Mouse (Mus musculus) midbrain, postnatal 0 days (tissue): ENCODE data around the gene Slc6a21. TPM values are rescaled to one million over a fixed set of nuclear protein-coding genes. Genes with fewer than 3 reads are reported as not detected.

ENCODE experiments used
- ATAC-seq: fragments of 200-750 bp; cut with Nextera tagmentation; 2 replicates; pipeline ENCODE4 v1.8.0; 2017; ENCODE audit warnings: moderate number of reproducible peaks, mild to moderate bottlenecking, moderate TSS enrichment, moderate library complexity; ENCODE audit not compliant: low FRiP score
- DNase-seq: peaks from one replicate; pipeline ENCODE4 v3.0.0-alpha.2; 2015; ENCODE audit warnings: low spot score
- H3K27ac ChIP-seq: fragments of 300-500 bp; sonication (generic); 2 replicates; pipeline ENCODE4 v1.5.1; 2014; ENCODE audit warnings: low read depth, mild to moderate bottlenecking, low read length, mixed read lengths
- H3K27me3 ChIP-seq: fragments of 300-500 bp; sonication (generic); 2 replicates; pipeline ENCODE4 v1.6.1; 2014; ENCODE audit warnings: low read length, control low read depth, mixed read lengths; ENCODE audit not compliant: insufficient read depth
- H3K36me3 ChIP-seq: fragments of 300-500 bp; sonication (generic); 2 replicates; pipeline ENCODE4 v1.6.1; 2014; ENCODE audit warnings: low read length, control low read depth, mixed read lengths; ENCODE audit not compliant: insufficient read depth
- H3K4me1 ChIP-seq: fragments of 300-500 bp; sonication (generic); 2 replicates; pipeline ENCODE4 v1.6.1; 2014; ENCODE audit warnings: mild to moderate bottlenecking, control low read depth, antibody characterized with exemption, low read length, mixed read lengths; ENCODE audit not compliant: insufficient read depth
- H3K4me2 ChIP-seq: fragments of 300-500 bp; sonication (generic); 2 replicates; pipeline ENCODE4 v1.6.1; 2014; ENCODE audit warnings: low read depth, mild to moderate bottlenecking, low read length, mixed read lengths; ENCODE audit not compliant: poor library complexity, severe bottlenecking
- H3K4me3 ChIP-seq: fragments of 300-500 bp; sonication (generic); 2 replicates; pipeline ENCODE4 v1.5.1; 2014; ENCODE audit warnings: low read depth, mild to moderate bottlenecking, low read length, moderate library complexity
- H3K9ac ChIP-seq: fragments of 300-500 bp; sonication (generic); replicated peaks from 2 replicates; pipeline ENCODE4 v1.6.1; 2014; ENCODE audit warnings: mild to moderate bottlenecking, low read length, moderate library complexity, mixed read lengths; ENCODE audit not compliant: poor library complexity, severe bottlenecking
- H3K9me3 ChIP-seq: fragments of 300-500 bp; sonication (generic); 2 replicates; pipeline ENCODE4 v1.6.1; 2016; ENCODE audit warnings: low read length, control low read depth
- CTCF ChIP-seq: IDR thresholded peaks from 2 replicates; pipeline ENCODE4 v1.5.1; 2016; ENCODE audit warnings: antibody characterized with exemption, mild to moderate bottlenecking
- WGBS: fragments of 180-500 bp; shearing (Covaris S2); extraction: QIAGEN DNeasy Blood & Tissue Kit; methylation state at CpG from one replicate; pipeline ENCODE4 v1.1.7; 2014; 5-methylcytosine and 5-hydroxymethylcytosine counted together
- polyA plus RNA-seq: library from polyadenylated mRNA; unstranded; fragments of >200 nt; fragmentation: Nextera tagmentation; extraction: Ambion mirVana; gene quantifications from 2 replicates; pipeline ENCODE4 v1.2.1, GENCODE M21; 2015
- total RNA-seq: library from RNA; depleted of rRNA; stranded (reverse); fragments of >200 nt; gene quantifications from 2 replicates; pipeline ENCODE4 v1.2.3, GENCODE M21; 2014; rRNA removed

Slc6a21 gene
- total and polyA plus RNA-seq, 2 experiments from 2014 or later: not detected

DNA sequence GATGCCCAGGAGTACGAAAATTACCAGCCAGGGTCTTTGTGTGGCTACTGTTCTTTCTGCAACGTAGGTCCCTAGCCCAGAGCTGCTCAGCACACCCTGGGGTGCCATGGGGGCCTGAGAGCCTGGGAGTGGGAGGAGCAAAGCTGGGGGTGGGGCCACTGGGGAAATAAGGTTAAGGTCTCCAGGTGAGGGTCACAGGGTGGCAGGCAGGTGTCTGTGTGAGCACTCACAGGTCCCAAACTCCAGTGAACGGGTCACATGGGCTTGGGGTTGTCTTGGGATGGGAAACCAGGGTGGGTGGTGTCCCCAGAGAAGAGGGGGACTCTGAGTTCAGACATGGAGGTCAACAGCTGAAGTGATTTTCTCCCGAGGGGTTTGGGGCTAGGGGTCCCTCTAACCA, 60.2 kb downstream of the Slc6a21 start:
- Histone ChIP-seq H3K27ac (no peak overlapping the region), H3K9me3 (no peaks in the 10 kb centered on the region), H3K4me3 (no peak overlapping the region), H3K27me3 (no peaks in the 10 kb centered on the region), H3K4me1 (peaks cover 4% of the 10 kb centered on the region; the same call in 1 of the 2 replicates), H3K4me2 (no peak overlapping the region), H3K9ac (no peak overlapping the region), H3K36me3 (peaks cover 11% of the 10 kb centered on the region; the same call in 1 of the 2 replicates)
- WGBS: 32% methylated on average over 4 of the region's 4 CpGs
- ATAC-seq (no peak), DNase-seq (no peak)
- no peak for TF ChIP-seq CTCF

DNA sequence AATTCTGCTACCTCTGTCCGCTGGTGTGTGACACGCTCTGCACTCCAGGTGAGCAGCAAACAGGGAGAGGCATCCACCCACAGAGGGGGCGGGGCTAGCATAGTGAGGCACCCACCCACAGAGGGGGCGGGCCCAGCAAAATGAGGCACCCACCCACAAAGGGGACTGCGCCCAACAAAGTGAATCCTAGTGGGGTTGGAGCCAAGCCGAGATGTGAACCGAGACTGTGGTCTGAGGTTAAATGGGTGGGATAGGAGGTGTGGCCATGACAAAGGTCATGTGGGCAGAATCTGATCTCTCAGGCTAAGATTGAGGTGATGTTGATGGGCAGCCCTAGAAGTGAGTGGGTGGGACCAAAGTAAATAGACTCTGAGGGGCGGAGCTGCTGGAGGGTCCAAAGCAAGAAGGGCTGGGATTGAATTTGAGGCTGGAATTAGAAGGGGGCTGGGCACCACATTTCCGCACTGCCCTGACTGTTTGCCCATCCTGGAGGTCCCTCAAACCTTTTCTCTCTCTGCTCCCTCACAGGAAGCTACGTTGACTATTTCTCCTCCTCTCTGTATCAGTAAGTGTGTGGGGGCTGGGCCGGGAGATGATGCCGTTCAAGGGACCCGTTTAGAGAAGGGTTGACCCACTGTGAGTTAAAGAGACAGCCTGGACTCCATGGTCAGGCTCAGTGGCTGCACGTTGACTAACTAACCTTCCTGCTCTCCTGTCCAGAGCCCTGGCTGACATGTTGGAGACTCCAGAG, 61.0 kb downstream of the Slc6a21 start:
- Histone ChIP-seq H3K4me1 (peaks cover 4% of the 10 kb centered on the region; the same call in 1 of the 2 replicates), H3K9ac (no peak overlapping the region), H3K4me2 (0 out of 2 replicates have a peak overlapping the region, but pooled peaks have one; percentile 54), H3K4me3 (no peak overlapping the region), H3K27me3 (no peaks in the 10 kb centered on the region), H3K9me3 (no peaks in the 10 kb centered on the region), H3K27ac (no peak overlapping the region), H3K36me3 (peaks cover 17% of the 10 kb centered on the region; the same call in 1 of the 2 replicates)
- ATAC-seq (no peak), DNase-seq (no peak)
- no peak for TF ChIP-seq CTCF
- 9% methylated on average over 14 of the region's 14 CpGs for WGBS

Other genes with a start within 250 kb of the Slc6a21 start
Only the 30 nearest of the 37 such genes appear.
- 24.2 and 29.5 TPM in 2 replicates for gene Rcn3, start 185.3 kb upstream of the Slc6a21 start, total RNA-seq
- gene Rcn3, start 185.3 kb upstream of the Slc6a21 start, polyA plus RNA-seq: 31.9 and 33.6 TPM in 2 replicates
- 27.2 and 30.5 TPM in 2 replicates for gene Fcgrt, start 173.7 kb upstream of the Slc6a21 start, total RNA-seq
- 36.4 and 44.5 TPM in 2 replicates for gene Fcgrt, start 173.7 kb upstream of the Slc6a21 start, polyA plus RNA-seq
- gene Rps11, start 153.1 kb upstream of the Slc6a21 start, total RNA-seq: 1,069 and 1,136 TPM in 2 replicates
- 671 and 697 TPM in 2 replicates for gene Rps11, start 153.1 kb upstream of the Slc6a21 start, polyA plus RNA-seq
- gene Rpl13a, start 148.8 kb upstream of the Slc6a21 start, total RNA-seq: 1,048 and 1,621 TPM in 2 replicates
- gene Rpl13a, start 148.8 kb upstream of the Slc6a21 start, polyA plus RNA-seq: 667 and 701 TPM in 2 replicates
- gene Gm45713, start 141.3 kb upstream of the Slc6a21 start, total RNA-seq: 2.0 TPM in 1 of 2 replicates, not detected in the other
- 0.39 TPM in 1 of 2 replicates, not detected in the other for gene Gm45713, start 141.3 kb upstream of the Slc6a21 start, polyA plus RNA-seq
- 3.4 and 7.8 TPM in 2 replicates for gene Flt3l, start 141.1 kb upstream of the Slc6a21 start, total RNA-seq
- 1.3 and 1.7 TPM in 2 replicates for gene Flt3l, start 141.1 kb upstream of the Slc6a21 start, polyA plus RNA-seq
- gene Pih1d1, start 123.2 kb upstream of the Slc6a21 start, total RNA-seq: 104 and 124 TPM in 2 replicates
- gene Pih1d1, start 123.2 kb upstream of the Slc6a21 start, polyA plus RNA-seq: 77.1 and 81.6 TPM in 2 replicates
- 18.9 and 22.0 TPM in 2 replicates for gene Aldh16a1, start 122.9 kb upstream of the Slc6a21 start, total RNA-seq
- 12.9 and 15.2 TPM in 2 replicates for gene Aldh16a1, start 122.9 kb upstream of the Slc6a21 start, polyA plus RNA-seq
- 1.9 and 2.5 TPM in 2 replicates for gene Slc17a7, start 113.6 kb upstream of the Slc6a21 start, total RNA-seq
- gene Slc17a7, start 113.6 kb upstream of the Slc6a21 start, polyA plus RNA-seq: 0.95 and 0.96 TPM in 2 replicates
- not detected in 2 replicates for gene Gfy, start 97.9 kb upstream of the Slc6a21 start, total RNA-seq
- gene Gfy, start 97.9 kb upstream of the Slc6a21 start, polyA plus RNA-seq: 0.11 and 0.51 TPM in 2 replicates
- not detected in 2 replicates for gene Pth2, start 96.5 kb upstream of the Slc6a21 start, total RNA-seq
- 0.93 and 1.3 TPM in 2 replicates for gene Pth2, start 96.5 kb upstream of the Slc6a21 start, polyA plus RNA-seq
- gene Ccdc155, start 72.6 kb upstream of the Slc6a21 start, total RNA-seq: 0.24 and 0.38 TPM in 2 replicates
- gene Ccdc155, start 72.6 kb upstream of the Slc6a21 start, polyA plus RNA-seq: 0.32 and 0.50 TPM in 2 replicates
- gene Dkkl1, start 65.4 kb upstream of the Slc6a21 start, total RNA-seq: 9.0 and 14.4 TPM in 2 replicates
- 23.8 and 23.9 TPM in 2 replicates for gene Dkkl1, start 65.4 kb upstream of the Slc6a21 start, polyA plus RNA-seq
- gene Tead2, start 61.8 kb upstream of the Slc6a21 start, total RNA-seq: 31.2 and 54.8 TPM in 2 replicates
- gene Tead2, start 61.8 kb upstream of the Slc6a21 start, polyA plus RNA-seq: 16.8 and 17.0 TPM in 2 replicates
- gene Cd37, start 38.4 kb upstream of the Slc6a21 start, total RNA-seq: 1.2 and 1.7 TPM in 2 replicates
- gene Cd37, start 38.4 kb upstream of the Slc6a21 start, polyA plus RNA-seq: 1.5 and 2.4 TPM in 2 replicates
- 0.16 and 1.3 TPM in 2 replicates for gene Slc6a16, start 36.4 kb upstream of the Slc6a21 start, total RNA-seq
- 2.3 and 3.1 TPM in 2 replicates for gene Slc6a16, start 36.4 kb upstream of the Slc6a21 start, polyA plus RNA-seq
- 22.6 and 35.4 TPM in 2 replicates for gene Trpm4, start 56.3 kb downstream of the Slc6a21 start, total RNA-seq
- 10.4 and 10.7 TPM in 2 replicates for gene Trpm4, start 56.3 kb downstream of the Slc6a21 start, polyA plus RNA-seq
- gene Hrc, start 57.8 kb downstream of the Slc6a21 start, total RNA-seq: 0.33 TPM in 1 of 2 replicates, not detected in the other
- 0.26 and 0.49 TPM in 2 replicates for gene Hrc, start 57.8 kb downstream of the Slc6a21 start, polyA plus RNA-seq
- gene Ppfia3, start 89.5 kb downstream of the Slc6a21 start, total RNA-seq: 87.4 and 104 TPM in 2 replicates
- gene Ppfia3, start 89.5 kb downstream of the Slc6a21 start, polyA plus RNA-seq: 28.9 and 31.6 TPM in 2 replicates
- 68.6 and 96.6 TPM in 2 replicates for gene Lin7b, start 93.1 kb downstream of the Slc6a21 start, total RNA-seq
- 59.9 and 70.3 TPM in 2 replicates for gene Lin7b, start 93.1 kb downstream of the Slc6a21 start, polyA plus RNA-seq
- gene Snrnp70, start 118.2 kb downstream of the Slc6a21 start, total RNA-seq: 249 and 258 TPM in 2 replicates
- 108 and 131 TPM in 2 replicates for gene Snrnp70, start 118.2 kb downstream of the Slc6a21 start, polyA plus RNA-seq
- not detected in 2 replicates for gene Kcna7, start 128.1 kb downstream of the Slc6a21 start, total RNA-seq
- gene Kcna7, start 128.1 kb downstream of the Slc6a21 start, polyA plus RNA-seq: 0.06 TPM in 1 of 2 replicates, not detected in the other
- gene Ntf5, start 136.2 kb downstream of the Slc6a21 start, total RNA-seq: 0.24 TPM in 1 of 2 replicates, not detected in the other
- not detected in 2 replicates for gene Ntf5, start 136.2 kb downstream of the Slc6a21 start, polyA plus RNA-seq
- gene Lhb, start 143.3 kb downstream of the Slc6a21 start, total RNA-seq: 1.8 TPM in 1 of 2 replicates, not detected in the other
- 0.32 and 0.70 TPM in 2 replicates for gene Lhb, start 143.3 kb downstream of the Slc6a21 start, polyA plus RNA-seq
- gene Gys1, start 157.3 kb downstream of the Slc6a21 start, total RNA-seq: 11.5 and 19.7 TPM in 2 replicates
- 12.0 and 12.2 TPM in 2 replicates for gene Gys1, start 157.3 kb downstream of the Slc6a21 start, polyA plus RNA-seq
- gene Ruvbl2, start 160.6 kb downstream of the Slc6a21 start, total RNA-seq: 129 and 146 TPM in 2 replicates
- gene Ruvbl2, start 160.6 kb downstream of the Slc6a21 start, polyA plus RNA-seq: 80.5 and 90.8 TPM in 2 replicates
- gene Ftl1, start 182.4 kb downstream of the Slc6a21 start, total RNA-seq: 2,165 and 2,428 TPM in 2 replicates
- 4,797 and 5,109 TPM in 2 replicates for gene Ftl1, start 182.4 kb downstream of the Slc6a21 start, polyA plus RNA-seq
- gene Bax, start 189.4 kb downstream of the Slc6a21 start, total RNA-seq: 119 and 144 TPM in 2 replicates
- gene Bax, start 189.4 kb downstream of the Slc6a21 start, polyA plus RNA-seq: 254 and 258 TPM in 2 replicates
- gene Tulp2, start 204.4 kb downstream of the Slc6a21 start, total RNA-seq: not detected in 2 replicates
- 0.37 and 0.67 TPM in 2 replicates for gene Tulp2, start 204.4 kb downstream of the Slc6a21 start, polyA plus RNA-seq
- gene Gm45808, start 209.3 kb downstream of the Slc6a21 start, total RNA-seq: 0.52 and 1.6 TPM in 2 replicates
- not detected in 2 replicates for gene Gm45808, start 209.3 kb downstream of the Slc6a21 start, polyA plus RNA-seq